Mouse (Mus musculus) embryonic fibroblast, embryonic 13.5 days (primary cell): ENCODE measurements around the gene Tom1l2.

Experiments
- CTCF ChIP-seq: IDR thresholded peaks from 2 replicates; pipeline ENCODE4 v1.5.1; 2011; ENCODE audit warnings: mild to moderate bottlenecking, control low read depth, low read length, moderate library complexity, borderline replicate concordance; ENCODE audit not compliant: insufficient read depth
- POLR2A ChIP-seq: IDR thresholded peaks from 2 replicates; pipeline ENCODE4 v1.6.1; 2011; ENCODE audit warnings: low read depth, mild to moderate bottlenecking, control low read depth, low read length, moderate library complexity

- TF ChIP-seq CTCF (no peak), POLR2A (no peak)
Observed at GRCm38 (mm10) chr11:60305611-60306010, 47.1 kb downstream of the Tom1l2 start.
